Mouse (Mus musculus): ENCODE data around the gene Lin7a. TPM values are rescaled to one million over a fixed set of nuclear protein-coding genes. Genes with fewer than 3 reads are reported as not detected.

Gene Lin7a
- total RNA-seq (2021): 1 to 10 TPM; 2.7 to 2.8 TPM
- long read RNA-seq, experiment 1, partial matches to known transcripts: 0 of 1 reads
- long read RNA-seq, experiment 1, other reads (novel, unspliced or antisense): 0 of 1 reads
- long read RNA-seq, experiment 2, transcript Lin7a-201 (6 exons, 2,363 nt): major isoform, 5 of 5 reads
- long read RNA-seq, experiment 2, partial matches to known transcripts: 0 of 5 reads
- long read RNA-seq, experiment 2, other reads (novel, unspliced or antisense): 0 of 5 reads

DNA sequence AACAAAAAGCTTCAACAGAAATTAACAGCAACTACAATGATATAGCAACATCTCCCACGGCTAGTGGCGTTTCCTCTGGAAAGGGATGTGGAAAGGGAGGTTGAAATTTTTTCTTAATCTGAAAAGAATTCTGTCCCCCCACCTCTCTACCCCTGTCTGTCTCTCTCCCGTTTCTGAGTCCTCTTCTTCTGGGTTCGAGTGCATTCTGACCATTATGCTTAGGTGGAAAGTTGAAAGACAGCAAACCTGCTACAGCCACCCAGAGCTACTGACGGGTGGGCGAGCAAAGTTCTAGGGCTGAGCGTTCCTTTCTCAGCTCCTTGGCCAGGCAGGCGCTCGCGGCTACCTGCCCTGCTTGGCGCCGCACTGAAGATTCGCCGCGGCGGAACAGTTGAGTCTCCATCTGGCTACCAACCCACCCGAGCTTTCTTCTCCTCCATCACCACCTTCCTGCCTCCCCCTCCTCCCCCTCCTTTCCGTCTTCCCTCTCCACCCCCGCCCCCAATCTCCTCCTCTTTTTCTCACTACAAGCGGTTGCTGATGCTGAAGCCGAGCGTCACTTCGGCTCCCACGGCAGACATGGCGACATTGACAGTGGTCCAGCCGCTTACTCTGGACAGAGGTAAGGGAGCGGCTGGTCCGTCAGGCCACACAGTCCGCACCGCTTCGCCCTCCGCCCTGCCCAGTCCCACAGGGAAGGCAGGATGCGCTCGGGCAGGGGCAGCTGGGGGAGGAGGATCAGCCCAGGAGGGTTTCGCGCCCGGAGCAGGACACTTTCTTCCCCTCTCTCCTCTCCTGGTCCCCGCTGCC lies at the start of gene Lin7a:
Gene Lin7a, plus strand, starts transcription at position 366 of the 810 bp plus-strand sequence.
- DNase-seq (ENCODE audit: low spot score in 2 of 2): peak; percentile 13 to 19

DNA sequence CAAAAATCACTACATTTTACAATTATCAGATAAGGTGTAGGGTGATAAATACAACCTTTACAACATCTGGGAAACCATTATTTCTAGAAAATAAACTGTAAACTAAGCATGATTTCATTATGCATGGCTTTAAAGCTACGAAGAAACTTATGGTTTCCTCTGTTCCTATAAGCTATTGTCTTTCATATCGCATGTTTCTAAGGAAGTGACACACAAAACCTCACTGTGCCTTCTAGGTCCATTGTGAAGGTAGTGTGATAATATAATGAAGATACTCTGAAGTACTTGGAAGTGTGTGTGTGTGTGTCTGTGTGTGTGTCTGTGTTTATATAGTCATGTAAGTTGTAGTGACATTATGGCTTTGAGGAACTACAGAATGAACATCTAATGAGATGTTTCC lies 49.8 kb upstream of the Lin7a start:
- DNase-seq (ENCODE audit: low spot score in 2 of 2): no peak

DNA sequence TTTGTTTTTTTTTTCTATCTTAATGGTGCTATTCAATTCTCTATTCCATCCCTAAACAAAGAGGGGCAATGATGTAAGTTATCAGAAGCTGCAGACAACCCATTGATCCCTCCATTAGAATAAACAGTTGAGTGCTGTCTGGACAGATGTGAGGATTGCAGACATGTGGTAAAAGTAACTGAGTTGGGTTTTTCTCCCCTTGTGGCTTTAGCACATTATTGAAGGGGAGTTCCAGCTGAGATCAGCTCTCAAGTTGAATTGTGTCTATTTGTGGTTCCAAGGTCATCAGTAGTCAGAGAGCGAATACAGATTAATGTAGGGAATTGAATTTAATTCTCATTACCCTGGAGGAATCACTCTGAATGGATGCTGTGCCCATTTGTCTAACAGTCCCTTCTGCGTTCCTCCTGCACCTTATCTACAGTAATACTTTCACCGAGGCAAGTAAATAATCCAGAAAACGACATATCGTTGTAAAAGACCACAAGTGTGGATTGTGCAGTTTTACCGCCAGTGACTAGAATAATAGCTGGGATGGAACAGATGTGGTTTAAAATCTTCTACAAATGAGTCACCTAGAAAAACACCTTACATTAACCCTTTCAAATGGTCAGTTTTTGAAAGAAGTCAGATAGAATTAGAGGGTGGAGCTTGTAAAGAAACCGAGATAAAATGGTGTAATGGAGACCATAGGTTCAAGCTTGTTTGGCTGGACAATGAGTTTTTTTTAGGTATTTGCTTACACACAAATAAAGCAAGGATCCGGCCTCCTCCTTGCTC lies 48.9 kb upstream of the Lin7a start:
- DNase-seq (ENCODE audit: low spot score in 2 of 2): no peak

DNA sequence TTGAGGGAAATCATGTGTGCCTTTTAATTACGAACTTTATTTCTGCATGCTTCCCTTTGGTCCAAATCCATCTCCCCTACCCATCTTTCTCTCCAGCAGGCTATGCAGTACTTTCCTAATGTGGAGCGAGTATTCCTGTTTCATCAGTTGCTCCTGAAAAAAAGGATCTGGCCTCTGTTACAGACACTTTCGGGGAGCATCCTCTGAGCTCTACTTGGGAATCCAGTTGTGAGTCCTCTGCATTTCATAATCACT lies 48.4 kb upstream of the Lin7a start:
- DNase-seq (ENCODE audit: low spot score in 2 of 2): no peak

DNA sequence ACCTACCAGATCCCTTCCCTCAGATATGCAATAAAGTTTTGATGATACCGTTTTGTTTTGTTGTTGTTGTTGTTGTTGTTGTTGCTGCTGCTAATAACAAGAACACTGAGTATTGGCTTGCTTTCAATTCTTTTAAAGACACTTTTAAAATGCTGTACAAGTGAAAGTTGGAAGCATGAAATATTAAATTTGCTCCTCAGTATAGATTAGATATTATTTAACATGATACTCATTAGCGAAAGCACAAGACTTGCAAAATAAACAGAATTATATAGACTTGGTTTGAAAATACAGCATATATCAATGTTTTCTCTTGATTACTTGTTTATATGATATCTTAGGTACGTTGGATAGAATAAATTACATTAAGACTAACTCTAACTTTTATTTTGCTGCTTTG lies 47.7 kb upstream of the Lin7a start:
- DNase-seq (ENCODE audit: low spot score in 2 of 2): no peak

DNA sequence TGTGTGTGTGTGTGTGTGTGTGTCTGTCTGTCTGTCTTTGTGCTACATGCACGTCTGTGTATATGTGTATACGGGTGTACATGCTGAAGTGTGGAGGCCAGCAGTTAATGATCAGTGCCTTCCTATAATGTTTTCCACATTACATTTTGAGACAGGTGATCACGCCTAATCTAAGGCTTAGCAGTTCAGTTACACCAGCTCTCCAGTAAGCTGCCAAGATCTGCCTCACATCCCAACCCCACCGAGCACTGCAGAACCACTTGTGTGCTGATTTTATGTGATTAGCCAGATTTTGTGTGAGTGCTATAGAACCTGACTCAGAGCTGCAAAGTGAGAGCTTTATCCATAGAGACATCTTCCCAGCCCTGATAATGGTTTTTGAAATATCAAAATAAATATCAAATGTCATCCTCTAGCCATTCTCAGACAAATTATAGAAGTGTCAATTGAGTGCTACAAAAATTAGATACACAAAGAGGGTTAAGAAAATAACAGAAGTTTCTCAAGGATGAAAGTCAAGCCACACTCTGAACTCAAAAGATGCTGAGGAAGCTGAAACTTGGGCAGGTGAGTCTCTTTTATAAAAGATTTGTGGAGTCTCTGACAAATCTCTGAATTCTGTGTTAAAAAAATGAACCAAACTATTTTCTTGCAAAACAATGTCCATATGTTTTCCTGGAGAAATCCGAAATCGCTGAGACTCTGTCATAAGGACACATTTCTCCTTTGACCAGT lies 46.7 kb upstream of the Lin7a start:
- no peak for DNase-seq (ENCODE audit: low spot score in 2 of 2)

DNA sequence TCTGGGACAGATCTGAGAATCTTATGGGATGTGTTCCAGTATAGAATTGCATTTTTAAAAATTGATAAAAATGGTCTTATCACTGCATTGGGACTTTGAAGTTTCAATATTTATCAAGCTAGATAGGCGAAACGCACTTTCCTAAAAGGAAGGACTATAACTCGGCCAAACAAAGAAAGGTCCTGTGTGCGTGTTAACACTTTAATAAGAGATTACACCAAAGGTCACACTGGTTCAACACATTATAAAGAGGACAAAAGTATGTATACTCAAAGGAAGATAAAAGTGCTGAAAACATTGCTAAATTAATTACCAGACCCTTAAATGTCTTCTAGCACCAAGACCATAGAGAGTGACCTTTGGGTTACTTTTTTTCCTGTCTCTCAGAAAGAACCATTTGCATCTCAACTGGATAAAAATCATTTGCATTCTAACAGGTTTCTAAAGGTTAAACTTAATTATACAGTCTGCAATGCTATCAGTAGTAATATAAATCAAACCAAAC lies 46.1 kb upstream of the Lin7a start:
- DNase-seq (ENCODE audit: low spot score in 2 of 2): no peak

DNA sequence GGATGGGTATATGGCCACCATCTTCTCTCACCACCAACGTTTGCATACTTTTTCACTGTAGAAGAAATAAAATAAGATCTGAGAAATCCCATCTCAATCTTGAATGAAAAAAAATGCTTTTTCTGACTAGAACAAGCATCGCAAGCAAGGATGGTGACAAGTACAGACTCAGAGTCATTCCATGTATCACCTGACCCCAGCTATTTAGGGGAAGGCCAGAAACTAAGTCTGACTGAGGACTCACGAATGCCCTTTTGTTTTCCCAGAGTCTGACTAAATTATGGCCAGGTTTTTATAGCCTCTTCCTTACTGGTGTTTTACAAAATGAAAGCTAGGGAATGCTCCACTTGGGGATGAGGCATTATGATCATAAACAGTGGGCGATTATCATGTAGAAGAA lies 45.6 kb upstream of the Lin7a start:
- no peak for DNase-seq (ENCODE audit: low spot score in 2 of 2)

DNA sequence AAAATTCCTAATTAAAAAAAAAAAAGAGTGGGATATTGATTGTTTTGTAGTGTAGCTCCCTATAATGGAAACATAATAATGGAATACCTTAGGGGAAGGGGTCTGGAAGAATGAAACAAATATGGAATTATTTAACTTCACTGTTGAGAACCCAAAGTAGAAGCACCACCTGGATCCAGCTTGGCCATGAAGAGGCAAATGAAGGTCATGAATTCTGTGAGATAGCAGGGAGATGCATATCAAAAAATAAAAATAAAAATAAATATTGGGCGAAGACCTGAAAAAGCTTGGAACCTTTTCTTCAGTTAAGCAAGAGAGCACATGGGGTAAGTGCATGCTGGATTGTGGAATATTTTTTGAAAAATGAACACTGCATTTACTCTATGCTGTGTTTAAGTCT lies 43.6 kb upstream of the Lin7a start:
- DNase-seq (ENCODE audit: low spot score in 2 of 2): no peak

DNA sequence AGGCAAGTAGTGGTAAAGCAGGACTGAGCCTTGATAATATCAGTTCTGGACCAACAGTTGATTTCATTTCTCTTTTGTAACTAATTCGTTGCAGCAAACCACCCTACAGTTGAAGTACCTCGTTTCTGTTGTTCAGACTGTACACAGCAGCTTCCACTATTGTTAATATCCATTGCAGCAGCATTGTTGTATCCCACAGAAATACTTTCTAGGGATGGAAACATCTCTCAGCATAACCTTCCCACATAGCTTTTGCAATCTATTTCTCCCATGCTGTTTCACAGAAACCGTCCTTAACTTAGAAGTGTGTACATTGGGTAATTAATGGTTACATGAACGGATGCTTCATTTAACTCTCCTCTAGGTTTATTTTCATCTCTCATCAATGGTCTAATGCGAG lies 42.7 kb upstream of the Lin7a start:
- no peak for DNase-seq (ENCODE audit: low spot score in 2 of 2)

DNA sequence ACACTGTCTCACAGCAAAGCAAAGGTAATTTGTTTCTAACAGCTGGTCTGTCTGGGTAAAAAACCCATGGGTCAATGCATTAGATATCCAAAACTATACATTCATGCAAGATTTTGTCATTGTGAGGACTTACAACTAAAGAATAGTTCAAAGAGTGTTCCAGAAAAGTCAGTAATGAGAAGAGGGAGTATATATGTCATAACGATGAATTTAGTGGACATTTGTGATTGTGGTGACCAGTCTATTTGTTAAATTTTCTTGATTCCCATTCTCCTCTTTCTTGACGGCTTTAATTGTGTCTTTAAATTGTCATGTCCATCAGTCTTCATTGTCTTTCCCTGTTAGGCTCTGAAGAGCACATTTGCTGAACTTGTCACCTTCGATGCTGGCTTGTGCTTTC lies 42.1 kb upstream of the Lin7a start:
- DNase-seq (ENCODE audit: low spot score in 2 of 2): no peak

DNA sequence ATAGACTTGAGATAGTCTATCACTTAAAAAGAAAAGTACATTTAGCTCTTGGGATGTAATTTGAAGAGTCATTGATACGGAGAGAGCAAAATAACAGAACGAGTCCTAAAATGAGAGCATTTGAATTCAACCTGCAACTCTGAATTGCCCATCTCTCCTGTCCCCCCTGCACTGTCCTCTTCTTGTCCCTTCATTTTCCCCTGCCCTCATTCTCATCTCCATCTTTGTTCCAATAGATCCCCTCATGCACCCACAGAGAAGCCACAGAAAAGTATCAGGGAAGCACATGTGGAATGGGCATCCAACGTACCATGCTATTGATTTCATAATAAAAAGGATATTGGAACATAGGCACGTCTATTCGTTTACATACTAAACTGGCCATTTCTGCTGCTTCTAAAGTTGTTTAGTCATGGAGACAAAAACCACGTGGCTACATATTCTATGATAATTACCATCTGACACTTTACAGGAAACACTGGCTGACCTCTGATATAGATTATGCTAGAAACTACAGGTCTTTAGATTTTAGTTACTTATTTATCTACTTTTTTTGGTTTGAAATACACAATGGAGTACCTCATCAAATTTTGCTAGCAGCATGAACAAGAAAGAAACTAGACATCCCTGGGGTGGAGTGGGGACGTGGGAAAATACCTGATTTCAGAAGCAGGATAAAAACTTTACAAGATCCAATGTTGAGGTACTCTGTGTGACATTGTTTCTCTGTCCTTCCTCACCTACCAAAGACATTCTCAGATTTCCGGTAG lies 41.2 kb upstream of the Lin7a start:
- no peak for DNase-seq (ENCODE audit: low spot score in 2 of 2)

DNA sequence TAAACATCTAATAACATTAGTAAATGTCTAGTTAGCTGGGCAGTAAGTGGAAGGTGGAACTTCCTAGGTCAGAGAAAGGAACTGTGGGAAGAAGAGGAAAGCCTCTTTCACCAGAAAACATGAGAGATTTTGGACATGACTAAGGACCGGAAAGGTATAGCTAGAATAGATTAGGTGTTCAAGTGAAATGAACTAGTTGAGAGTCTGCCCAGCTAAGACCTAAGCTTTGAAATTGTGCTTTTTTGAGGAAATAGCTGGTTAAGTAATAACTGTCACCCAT lies 40.7 kb upstream of the Lin7a start:
- no peak for DNase-seq (ENCODE audit: low spot score in 2 of 2)

DNA sequence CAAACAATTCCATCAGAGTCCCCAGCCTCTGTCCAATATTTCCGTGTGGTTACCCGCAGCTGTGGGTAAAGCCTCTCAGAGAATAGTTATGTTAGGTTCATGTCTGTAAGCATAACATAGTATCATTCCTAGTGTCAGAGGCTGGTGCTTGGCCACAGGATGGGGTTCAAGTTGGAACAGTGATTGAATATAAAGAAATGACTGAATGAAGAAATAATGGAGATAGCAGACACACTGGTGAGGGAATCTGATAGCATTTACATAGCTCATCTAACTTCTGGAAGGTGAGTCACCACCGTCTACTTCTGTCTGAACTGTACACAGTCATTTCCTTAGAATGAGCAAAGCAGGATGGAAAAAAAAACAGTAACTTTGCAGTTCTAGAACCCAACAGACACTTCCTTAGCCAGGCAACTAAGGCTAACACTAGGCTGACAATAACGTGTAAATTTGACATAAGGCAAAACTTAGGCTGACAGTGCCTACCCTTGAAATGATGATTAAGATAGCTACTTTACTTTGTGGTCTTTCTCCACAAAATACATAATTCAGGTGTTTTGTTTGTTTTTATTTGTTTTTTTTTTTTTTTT lies 40.0 kb upstream of the Lin7a start:
- no peak for DNase-seq (ENCODE audit: low spot score in 2 of 2)

DNA sequence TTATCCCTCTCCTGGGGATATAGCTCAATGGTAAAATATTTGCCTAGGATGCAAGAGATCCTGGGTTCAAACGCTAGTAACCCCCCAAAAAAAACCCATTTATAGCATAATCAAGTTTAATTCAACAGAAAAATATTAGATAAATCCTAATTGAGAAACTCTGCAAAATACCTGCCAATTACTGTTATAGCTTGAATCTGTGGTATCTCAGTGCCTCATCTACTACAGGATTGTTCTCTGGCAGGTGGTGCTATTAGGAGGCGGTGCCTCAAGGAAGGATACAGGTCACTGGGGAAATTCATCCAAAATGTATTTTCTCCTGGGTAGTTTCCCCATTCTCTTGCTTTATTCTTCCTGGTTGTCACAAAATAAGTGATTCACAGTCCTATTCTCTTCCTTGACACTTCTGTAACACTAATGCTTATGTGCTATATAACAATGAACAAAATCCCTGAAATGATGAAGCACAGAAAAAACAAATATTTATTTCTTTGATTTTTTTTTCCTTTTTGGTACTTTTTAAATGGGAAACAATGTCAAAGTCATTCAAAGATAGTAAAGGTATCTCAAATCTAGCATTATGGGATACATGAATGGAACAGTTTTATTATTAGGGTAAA lies 38.9 kb upstream of the Lin7a start:
- DNase-seq (ENCODE audit: low spot score in 2 of 2): no peak

DNA sequence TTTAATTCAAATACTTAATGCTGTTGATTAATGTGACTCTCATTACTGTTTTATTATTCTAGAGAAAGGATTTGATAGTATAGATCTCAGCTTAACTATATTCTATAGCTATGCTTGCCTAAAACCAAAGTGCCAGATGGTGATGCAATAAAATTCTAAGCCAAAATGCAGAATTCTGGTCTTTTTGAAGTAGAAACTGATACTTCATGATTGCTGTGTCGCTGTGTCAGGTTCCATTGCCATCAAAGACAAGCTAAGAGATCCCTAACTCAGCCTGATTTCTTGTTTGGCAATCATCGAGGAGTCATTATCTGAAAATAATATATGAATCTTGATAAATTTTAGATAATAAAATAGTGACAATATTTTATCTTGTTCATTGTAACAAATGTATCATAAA lies 38.3 kb upstream of the Lin7a start:
- DNase-seq (ENCODE audit: low spot score in 2 of 2): no peak

DNA sequence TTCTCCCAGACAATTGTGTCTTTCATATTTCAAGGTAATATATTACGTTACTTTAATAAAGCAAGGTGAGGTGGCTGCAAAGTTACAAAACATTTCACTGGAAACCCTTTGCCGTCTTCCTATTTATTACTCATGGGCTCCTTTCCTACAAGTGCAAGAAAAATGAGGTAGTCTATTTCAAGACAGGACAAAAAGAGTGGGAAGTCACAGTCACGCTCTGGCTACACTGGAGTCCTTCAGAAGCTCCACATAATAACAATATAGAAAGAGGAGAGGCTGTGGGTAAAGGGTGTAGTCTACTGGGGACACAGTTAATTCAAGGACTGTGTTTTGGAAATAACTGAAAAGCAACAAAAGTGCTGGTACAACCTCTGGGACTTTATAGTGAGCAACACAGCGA lies 37.7 kb upstream of the Lin7a start:
- no peak for DNase-seq (ENCODE audit: low spot score in 2 of 2)

DNA sequence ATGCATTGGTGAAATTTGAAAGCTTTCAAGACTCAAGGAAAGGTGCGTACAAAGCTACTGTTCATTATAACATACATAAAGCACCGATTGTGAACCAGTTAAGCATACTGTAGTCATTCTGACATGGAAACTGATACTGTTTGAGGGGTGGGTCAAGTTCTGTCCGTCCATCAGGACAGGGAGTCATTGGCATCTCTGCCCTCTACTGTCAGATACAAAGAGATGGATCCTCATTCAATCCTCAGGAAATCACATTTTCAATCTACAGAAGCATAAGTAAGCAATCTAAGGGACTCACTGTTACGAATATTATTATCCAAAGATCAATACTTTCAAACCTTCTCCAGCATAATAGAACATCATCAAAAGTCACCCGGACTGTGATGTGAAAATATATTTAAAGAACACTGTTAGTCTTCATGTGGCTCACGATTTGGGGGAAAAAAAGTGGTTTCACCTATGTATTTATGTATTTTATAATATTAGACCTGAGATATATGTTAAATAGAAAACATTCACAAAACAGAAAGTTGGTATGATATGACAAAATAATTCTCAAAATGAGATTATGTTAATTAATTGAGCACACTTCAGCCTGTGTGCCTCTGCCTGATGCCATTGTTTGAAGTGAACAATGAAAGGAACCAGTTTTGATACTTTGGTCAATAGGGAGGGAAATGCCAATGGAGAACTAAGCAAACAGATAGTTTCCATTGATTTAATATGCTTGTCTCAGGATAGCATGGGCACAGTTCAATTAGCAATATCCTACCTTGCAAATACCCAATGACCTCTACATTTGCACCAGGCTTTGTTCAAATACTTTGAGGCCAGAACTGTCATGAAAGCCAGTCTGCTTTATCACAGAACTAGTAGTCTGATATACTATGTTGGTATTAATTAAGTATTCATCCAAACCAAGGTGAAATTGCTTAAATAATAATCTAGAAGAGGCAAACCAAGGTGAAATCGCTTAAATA lies 36.8 kb upstream of the Lin7a start:
- no peak for DNase-seq (ENCODE audit: low spot score in 2 of 2)

DNA sequence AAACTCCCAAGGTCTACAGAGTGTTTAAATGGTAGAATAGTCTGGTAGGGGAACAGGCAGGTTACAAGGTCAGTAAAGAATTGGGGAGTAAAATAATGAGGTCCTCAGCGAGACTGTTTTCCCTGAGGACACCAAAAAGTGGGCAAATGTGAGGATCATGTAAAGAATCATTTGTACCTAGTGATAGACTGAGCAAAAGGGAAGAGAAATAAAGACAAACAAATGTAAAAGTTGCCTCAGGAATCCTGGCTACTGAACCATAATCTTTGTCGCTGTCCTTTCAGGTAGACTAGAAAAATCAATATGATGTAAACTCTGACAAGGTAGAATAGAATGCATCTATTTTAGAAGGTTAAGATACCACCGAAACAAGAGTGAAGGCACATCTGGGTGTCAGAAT lies 36.0 kb upstream of the Lin7a start:
- DNase-seq (ENCODE audit: low spot score in 2 of 2): no peak

All from adrenal gland, adult 18-20 months (tissue).